Mouse (Mus musculus): ENCODE results near the gene Spin2f.
"Not testable (repeated sequence)": the region's sequence is repeated elsewhere in the genome, so short reads cannot be mapped to it uniquely, and the experiment has no call there.

Gene Spin2f

DNA sequence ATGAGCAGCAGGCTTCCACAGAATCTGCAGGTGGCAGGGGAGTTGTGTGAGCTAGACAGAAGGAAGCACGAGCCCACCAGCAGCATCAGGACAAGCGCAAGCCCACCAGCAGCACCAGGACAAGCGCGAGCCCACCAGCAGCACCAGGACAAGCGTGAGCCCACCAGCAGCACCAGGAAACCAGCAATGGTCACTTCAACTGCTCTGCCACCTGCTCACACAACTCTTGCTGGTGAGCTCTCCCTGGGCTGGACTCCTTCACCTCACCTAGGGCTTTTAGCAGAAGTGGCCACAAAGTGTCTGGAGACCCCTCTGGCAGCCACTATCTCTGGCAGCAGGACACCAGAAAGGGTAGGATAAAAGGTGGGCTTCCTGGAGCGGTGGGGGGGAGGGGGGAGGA, at the start of gene Spin2f:
Gene Spin2f, plus strand, starts transcription at position 301 of the 400 bp plus-strand sequence.
- DNase-seq (ENCODE audit: low read depth, low spot score): not testable (repeated sequence)

DNA sequence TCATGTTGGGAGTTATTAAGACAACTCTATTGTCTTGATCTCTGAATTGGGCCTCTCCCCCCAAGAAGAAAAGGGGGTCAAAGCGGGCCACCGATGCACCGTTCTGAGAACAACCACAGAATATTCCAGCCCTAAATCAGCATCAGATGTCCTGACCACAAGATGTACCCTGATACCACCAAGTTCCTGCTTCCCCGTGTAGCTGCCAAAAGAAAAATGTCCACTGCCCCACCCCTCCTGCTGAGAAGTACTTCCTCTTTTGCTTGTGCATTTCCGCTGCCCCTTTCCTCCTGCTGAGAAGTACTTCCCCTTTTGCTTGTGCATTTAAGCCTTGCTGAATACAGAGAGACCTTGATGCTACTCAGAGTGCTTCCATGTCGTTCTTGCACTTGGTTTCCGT, 41.6 kb upstream of the Spin2f start:
- not testable (repeated sequence) for DNase-seq (ENCODE audit: low read depth, low spot score)

DNA sequence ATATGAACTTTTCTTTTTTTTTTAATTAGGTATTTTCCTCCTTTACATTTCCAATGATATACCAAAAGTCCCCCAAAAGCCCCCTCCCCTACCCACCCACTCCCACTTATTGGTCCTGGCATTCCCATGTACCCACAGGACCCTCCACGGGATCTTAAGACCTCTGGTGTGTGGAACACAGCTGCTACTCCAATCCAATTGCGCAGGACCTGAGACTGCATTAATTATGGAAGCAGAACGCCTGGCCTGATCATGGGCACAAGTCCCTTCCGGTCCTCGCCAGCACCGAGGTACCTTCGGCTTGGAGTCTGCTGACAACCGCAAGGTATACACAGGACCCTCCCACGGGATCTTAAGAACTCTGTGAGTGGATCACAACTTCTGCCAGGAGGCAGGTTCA, 30.2 kb upstream of the Spin2f start:
- DNase-seq (ENCODE audit: low read depth, low spot score): not testable (repeated sequence)

DNA sequence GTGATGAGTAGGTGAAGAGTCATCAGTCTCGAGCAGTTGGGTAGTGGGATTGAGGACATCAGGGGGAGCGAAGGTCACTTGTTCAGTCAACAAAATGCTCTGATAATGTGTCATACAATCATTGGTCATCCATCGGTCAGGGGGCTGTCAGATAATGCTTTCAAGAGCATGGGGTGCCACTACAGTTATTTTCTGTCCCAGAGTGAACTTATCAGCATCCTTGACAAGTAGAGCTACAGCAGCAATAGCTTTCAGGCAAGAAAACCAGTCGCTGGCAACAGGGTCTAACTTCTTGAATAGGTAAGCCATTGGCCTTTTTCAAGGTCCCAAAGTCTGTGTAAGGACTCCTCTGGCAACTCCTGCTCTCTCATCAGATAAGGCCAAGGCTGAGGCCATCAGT, 18.6 kb upstream of the Spin2f start:
- DNase-seq (ENCODE audit: low read depth, low spot score): not testable (repeated sequence)

DNA sequence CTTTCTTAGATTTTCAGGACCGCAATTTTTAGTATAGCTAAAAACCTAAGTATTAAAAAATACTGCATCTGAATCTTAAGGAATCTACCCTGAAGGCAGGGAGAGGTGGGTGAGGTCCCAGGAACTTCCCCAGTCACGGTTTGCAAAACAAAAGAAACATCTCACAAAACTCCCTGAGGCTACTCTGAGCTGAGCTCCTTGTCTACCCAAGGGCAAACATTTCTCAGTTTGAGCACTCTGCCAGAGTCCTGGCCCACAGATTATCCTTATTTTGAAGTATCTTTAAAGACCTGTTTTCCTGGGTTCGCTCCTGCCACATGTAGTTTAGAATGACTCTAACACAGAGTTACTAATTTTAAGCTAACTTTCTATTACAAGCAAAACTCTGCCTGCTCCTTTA, 11.9 kb upstream of the Spin2f start:
- DNase-seq (ENCODE audit: low read depth, low spot score): not testable (repeated sequence)
